Mouse (Mus musculus) layer of hippocampus, postnatal 36 days (tissue): Measurements from ENCODE around the gene Naaa. TPM values are rescaled to one million over a fixed set of nuclear protein-coding genes. Genes with fewer than 3 reads are reported as not detected.

ENCODE experiments used
- DNase-seq, 2 experiments: peaks; one replicate each; pipeline ENCODE4 v3.0.0; 2022
- total RNA-seq, 2 experiments: library from RNA; stranded (reverse); gene quantifications; 2 replicates each; pipeline ENCODE4 v1.2.3; 2021

The Naaa gene
- total RNA-seq, 2 experiments from 2014 or later, result 45.7 to 48.5 TPM

DNA sequence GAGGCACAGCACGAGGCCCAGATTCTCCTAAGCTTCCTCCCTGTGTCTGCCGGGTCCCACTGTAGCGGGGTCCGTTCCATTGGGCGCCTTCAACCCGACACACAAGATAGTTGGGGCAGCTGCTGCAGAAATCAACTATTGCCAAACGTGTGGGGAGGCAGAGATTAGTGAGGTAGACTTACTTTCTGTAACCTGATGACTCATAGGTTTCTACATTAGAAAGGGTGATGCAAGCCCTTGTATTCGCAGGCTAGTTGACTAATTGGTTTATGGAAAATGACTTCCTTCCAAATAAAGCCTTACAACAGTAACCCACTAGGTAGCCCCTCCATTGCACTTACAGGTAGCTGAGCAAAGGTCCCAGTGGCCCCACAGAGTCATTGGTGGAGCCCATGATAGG, 15.3 kb downstream of the Naaa start:
- DNase-seq, result no peak

DNA sequence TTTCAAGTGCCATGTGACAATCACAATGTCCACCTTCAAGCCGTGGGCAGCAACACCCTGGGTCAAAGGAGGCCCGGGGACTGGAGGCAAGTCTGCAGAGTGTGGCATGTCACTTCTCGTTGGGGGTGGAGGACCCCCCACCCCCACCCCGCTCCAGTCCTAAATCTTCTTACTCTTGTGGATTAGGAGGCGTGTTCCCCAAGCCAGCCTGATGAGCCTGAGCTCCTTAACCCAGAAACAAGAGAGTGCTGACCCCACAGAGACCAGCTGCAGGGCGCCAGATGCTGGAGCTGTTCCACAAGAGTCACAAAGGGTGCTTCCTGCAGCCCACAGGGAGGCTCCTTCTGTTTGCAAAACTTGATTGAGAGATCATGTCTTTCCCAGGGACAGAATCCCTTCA, 21.8 kb downstream of the Naaa start, which contains the start of gene Ppef2:
TSS of gene Ppef2 (minus strand) at position 61 of the 400 bp plus-strand sequence.
- DNase-seq, result no peak

DNA sequence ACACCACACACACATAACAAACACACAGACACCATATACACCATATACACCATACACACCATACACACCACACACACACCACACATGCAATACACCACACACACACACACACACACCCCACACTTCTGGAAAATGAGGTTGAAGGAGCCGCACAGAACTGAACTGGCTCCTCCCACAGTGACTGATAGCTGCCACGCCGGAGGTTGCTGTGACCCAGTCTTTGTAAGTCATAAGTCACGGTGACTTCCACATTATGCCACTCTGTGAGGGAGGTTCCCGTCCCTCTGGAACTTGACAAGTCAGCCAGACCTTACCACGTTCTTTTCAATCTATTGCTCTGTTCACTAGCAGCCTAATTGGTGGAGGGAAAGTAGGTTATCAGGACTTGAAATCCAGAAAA, 23.5 kb downstream of the Naaa start:
- no peak for DNase-seq

DNA sequence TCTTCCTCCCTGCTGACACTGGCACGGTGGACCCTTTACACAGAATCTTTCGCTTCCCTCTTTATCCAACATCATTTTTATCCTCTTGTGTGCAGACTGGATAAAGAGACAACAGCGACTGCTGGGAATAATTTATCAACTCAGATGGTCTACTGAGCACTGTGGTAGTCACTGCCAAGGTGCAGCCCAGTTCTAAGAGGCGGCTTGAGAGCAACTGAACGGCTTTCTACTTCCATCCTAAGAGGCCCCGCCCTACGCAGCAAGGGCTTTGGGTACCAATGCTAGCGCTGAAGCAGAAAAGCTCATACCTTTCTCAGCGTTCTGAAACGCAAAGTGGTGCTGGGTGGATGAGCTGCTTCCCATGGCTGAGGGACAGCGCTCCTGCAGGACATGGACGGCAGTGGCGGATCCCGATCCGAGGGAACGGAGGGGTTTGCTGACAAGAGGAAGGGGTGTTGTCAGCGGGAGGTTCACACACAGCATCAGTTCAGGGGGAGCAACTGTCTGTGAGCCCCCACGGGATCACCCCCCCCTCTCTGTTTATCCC, 25.1 kb downstream of the Naaa start:
- DNase-seq, result no peak

DNA sequence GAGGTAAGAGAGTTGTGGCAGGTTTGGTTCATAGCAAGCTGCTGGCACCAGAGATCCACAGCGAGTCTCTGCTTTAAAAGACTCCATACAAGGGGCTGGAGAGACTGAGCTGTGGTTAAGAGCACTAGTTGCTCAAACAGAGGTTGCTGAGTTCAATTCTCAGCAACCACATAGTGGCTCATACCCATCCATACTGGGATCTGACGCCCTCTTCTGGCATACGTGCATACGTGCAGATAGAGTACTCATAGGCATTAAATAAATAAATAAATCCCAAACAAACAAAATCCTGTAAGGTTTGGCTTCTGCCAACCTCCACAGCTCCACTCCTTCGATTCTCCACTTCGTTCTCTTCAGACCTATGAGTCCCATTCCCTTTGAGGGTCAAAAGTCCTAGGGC, 25.9 kb downstream of the Naaa start:
- DNase-seq, result no peak

DNA sequence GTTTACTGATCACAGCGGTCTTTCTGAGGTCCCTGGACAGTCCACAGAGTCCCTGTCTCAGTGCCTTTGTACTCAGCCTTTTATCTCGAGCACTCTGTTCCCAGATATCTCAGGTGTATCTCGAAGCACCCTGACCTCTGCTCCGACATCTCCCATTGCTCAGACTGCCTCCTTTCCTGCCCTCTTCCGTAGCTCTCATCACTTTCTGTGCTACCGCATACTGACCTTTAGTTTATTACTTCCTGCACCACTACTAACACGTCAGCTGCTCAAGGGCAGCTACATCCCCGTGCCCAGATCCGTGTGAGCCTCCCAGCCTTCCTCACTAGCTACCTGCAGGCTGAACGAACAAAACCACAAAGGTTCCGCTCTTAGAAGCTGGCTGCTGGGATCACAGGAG, 29.4 kb downstream of the Naaa start:
- DNase-seq, result no peak

DNA sequence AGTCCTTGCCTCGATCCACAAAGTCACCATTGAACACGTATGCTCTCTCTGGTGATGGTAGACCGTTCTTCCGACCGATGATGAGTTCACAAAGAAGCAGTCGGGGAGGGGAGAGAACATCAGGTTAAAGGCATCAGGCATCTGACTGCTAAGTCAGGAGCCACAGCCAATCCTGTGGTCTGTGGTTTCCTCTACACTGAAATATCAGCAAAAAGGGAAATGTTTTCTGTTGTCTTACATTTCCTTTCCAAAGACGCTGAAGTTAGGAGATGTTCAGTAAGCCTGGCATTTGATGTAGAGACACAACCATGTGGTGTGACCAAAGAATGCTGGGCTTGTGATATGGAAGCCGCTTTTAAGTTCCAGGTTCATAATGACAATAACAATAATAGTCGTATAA, 32.5 kb downstream of the Naaa start:
- no peak for DNase-seq

- DNase-seq, result no peak
Observed at GRCm38 (mm10) chr5:92244900-92245299, 33.1 kb downstream of the Naaa start.

DNA sequence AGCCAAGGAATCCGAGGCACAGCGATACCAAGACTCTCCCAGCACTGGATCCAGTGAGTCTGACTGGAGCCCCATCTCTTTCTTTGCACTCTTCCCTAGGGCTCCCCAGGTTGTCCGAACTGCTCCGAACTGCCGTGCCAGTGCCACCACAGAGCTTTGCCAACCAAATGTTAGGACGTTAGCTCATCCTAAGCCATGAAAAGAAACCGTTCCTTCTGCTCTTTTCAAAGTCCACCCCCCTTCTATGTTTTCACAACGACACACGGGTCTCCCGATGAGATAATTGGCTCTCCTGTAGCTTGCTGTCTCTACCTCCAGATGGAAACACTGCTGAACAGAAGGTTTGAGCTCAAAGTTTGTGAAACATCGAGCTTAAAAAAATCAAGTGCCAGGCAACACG, 37.2 kb downstream of the Naaa start:
- peak; percentile 12 to 37 for DNase-seq

GRCm38 (mm10) chr5:92239333-92240232, 38.4 kb downstream of the Naaa start:
- DNase-seq, result peak; percentile 64 to 78

DNA sequence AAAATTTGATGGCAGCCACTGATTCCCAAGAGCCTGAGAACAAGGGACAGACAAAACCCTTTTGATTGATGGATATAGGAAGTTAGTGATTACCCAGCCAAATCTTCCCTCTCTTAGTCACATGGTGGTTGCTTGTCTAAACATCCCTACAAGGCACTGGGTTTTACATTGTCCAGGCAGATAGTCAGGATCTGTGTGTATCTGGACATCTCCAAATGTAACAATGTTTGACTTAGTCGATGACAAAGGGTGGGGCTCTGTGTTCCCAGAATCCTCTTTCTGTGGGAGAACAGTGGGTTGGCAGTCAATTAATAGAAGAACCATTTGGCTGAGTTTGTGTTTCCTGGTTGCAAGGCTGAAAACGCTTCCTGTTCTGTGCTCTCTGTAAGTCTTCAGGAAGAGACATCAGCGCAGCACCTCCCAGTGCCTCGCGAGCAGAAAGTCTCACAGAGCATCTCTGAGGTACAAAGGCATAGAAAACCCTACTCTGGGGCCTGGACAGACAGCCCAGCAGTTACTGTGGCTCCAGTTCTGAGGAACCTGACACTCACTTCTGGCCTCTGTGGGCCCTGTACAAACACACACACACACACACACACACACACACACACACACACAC, 42.9 kb downstream of the Naaa start:
- no peak for DNase-seq

GRCm38 (mm10) chr5:92233366-92233765, 44.6 kb downstream of the Naaa start:
- no peak for DNase-seq

DNA sequence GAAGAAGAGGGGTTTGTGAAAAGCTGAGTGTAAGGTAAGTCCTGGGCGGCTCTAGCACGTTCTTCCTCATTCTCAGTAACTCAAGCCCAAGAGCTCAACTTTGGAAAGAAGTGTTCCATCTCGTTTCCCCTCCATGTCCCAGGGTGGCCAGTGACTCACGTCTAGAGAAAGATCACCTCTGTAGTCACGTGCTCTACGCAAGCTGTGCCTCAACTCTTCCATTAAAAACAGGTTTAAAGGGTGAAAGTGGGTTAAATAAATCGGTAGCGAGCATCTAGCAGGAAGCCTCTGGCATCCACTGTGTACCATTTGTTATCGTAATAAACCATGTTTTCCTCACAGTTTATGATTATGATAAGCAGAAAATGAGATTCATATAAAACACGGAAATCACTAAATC, 46.1 kb downstream of the Naaa start:
- DNase-seq, result no peak

GRCm38 (mm10) chr5:92230306-92230705, 47.7 kb downstream of the Naaa start:
- no peak for DNase-seq

GRCm38 (mm10) chr5:92229514-92229913, 48.5 kb downstream of the Naaa start:
- no peak for DNase-seq

GRCm38 (mm10) chr5:92228776-92229175, 49.2 kb downstream of the Naaa start:
- no peak for DNase-seq

DNA sequence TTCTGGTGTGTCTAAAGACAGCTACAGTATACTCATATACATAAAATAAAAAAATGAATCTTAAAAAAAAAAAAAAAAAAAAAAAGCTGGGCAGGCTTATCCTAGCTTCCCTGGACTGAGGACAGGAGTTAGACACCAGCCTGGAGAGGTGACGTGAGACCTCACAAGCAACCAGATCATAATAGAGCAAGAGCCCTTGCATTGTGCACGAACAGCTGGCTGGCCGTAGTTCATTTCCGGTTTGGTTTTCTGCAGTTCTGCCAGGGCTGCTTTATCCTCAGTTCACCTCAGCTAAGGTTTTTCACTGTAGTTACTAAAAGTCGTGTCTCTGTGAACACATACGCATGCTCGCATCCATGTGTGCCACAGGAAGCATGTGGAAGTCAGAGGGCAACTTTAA, 50.2 kb downstream of the Naaa start:
- DNase-seq, result no peak

DNA sequence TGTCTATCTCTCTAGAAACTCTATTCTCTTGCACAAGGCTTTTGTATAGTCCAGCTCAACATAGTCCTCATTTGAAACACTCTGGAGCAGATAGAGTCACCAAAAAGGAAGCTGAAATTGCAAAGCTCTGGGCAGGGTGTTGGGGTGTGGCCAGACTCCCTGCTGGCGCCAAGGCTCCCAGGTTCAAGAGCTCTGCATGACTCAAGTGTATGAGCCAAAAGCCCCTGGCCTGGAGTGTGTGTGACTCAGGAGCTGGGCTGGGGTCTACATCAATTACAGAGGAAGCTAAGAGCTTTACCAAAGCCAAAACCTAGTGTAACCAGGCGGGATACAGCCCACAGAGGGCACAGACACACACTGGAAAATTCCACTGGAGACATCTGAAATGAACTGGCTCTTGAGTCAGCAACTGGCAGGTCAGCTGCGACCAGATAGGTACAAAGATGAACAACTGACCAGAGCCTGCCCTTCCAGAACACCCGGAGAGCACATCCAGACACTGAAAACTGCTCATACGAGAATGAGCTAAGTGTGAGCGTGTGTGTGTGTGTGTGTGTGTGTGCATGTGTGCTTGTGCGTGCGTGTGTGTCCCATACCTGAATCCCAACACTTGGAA, 57.6 kb downstream of the Naaa start:
- no peak for DNase-seq

DNA sequence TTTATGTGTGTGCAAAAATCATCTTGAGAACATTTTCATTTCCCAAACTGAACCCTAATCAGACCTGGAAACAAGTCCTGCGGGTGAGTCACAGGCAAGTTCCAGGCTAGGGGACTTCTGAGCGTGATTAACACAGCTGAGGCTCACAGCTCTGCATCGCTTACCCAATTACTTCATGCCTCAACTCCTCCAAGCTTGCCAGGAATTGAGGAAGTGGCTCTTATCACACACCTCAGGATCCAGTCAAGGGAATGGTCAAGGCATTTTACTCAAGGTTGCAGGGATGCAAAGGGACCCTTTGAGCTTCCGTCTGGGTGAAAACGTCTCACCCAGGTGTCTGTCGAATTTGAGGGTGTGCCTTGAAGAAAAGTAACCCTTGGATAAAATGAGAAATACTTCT, 58.1 kb downstream of the Naaa start:
- no peak for DNase-seq

DNA sequence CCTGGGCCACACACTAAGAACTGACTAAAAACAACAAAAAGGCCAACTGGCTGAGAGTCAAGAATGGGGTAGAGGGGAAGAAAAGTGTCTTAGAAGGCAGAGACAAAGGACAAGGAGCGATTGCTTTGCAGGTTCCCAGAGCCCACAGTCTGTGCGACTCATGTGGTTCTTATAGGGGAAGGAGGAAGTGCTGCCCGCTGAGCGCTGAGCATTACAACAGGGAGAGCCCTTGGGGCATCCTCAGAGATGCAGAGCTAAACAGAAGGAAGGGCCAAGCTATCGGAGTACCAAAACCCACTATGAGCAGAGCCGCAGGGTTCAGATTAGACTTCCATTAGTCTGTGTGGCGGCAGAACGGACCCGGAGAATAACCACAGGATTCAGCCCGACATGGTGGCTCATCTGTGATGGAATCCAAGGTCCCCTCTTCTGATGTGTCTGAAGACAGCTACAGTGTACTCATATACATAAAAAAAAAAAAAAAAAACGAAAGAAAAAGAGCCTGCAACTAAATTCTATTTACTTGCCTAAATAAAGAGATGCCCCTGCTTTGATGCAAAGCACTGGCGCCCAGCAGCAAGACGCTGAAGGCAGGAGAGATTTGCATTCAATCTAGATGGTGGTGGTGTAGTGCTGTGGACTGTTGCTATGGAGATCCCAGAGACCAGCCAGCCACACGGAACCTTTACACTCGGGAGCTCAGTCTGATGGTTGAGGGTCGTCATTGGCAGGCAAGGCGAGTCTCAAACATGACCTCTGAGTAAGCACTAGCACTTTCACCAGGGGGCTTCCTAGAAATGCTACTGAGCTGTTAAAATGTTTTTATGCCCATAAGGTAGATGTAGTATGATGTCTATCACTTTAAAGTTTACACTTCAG, 58.8 kb downstream of the Naaa start:
- DNase-seq, result no peak

- no peak for DNase-seq
Observed at GRCm38 (mm10) chr5:92215308-92215707, 62.7 kb downstream of the Naaa start, which contains the start of gene U90926. TSS of gene U90926 (minus strand) at chr5:92215408.

GRCm38 (mm10) chr5:92212231-92212630, 65.7 kb downstream of the Naaa start:
- DNase-seq, result no peak
